Mouse (Mus musculus): ENCODE data around the gene G530012D18Rik. TPM values are rescaled to one million over a fixed set of nuclear protein-coding genes. Genes with fewer than 3 reads are reported as not detected.
"Not testable (repeated sequence)": the region's sequence is repeated elsewhere in the genome, so short reads cannot be mapped to it uniquely, and the experiment has no call there.

The G530012D18Rik gene
- not detected in 2 replicates for polyA plus RNA-seq (2016; fragmentation: Nextera tagmentation; extraction: Ambion mirVana)

GRCm38 (mm10) chr1:85575376-85575775, at the start of gene G530012D18Rik:
TSS of gene G530012D18Rik (plus strand) at chr1:85575676.
- H3K36me3 ChIP-seq; H3K4me1 ChIP-seq; H3K9me3 ChIP-seq (replicated peaks); H3K4me3 ChIP-seq; H3K27ac ChIP-seq; DNase-seq (ENCODE audit: low spot score); H3K27me3 ChIP-seq (ENCODE audit: low read depth, poor library complexity, severe bottlenecking): not testable (repeated sequence)
- WGBS, result 68% methylated on average over 2 of the region's 3 CpGs

GRCm38 (mm10) chr1:85526401-85526800, 49.1 kb upstream of the G530012D18Rik start:
- not testable (repeated sequence) for H3K36me3 ChIP-seq; H3K9me3 ChIP-seq (replicated peaks); H3K27me3 ChIP-seq (ENCODE audit: low read depth, poor library complexity, severe bottlenecking); H3K4me3 ChIP-seq; H3K4me1 ChIP-seq; DNase-seq (ENCODE audit: low spot score); H3K27ac ChIP-seq
- WGBS, result 77% methylated on average over 3 of the region's 3 CpGs

DNA sequence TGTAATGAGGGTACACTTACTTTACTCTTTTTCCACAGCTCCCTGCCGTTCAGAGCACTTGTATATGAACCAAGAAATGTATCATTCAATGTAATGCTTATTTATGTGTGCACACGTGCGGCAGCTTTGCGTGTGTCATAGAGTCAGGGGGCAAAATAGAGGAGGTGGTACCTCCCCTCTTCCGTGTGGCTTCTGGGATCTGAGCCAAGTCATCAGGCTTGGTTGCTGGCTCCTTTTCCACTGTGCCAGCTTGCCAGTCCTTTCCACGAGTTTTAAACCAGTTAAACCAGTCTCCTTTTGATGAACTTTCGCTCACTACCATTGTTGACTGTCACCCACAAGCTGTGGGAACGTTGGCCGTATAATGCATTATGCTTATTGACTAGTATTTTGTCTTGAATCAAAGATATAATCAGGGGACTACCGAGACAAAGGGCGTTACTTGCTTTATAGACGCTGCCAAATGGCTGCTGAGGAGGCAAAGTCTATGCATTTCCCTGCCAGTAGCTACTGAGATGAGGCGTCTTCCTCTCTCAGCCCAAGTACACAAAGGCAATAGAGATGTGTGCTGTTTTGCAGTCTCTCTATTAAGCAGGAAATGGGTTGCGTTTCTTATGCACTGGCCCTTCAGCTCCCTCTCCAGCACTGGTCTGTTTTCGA, 46.9 kb upstream of the G530012D18Rik start:
- not testable (repeated sequence) for H3K4me3 ChIP-seq; H3K27ac ChIP-seq; DNase-seq (ENCODE audit: low spot score); H3K27me3 ChIP-seq (ENCODE audit: low read depth, poor library complexity, severe bottlenecking); H3K4me1 ChIP-seq; H3K9me3 ChIP-seq (replicated peaks); H3K36me3 ChIP-seq
- WGBS, result 80% methylated on average over 14 of the region's 15 CpGs

DNA sequence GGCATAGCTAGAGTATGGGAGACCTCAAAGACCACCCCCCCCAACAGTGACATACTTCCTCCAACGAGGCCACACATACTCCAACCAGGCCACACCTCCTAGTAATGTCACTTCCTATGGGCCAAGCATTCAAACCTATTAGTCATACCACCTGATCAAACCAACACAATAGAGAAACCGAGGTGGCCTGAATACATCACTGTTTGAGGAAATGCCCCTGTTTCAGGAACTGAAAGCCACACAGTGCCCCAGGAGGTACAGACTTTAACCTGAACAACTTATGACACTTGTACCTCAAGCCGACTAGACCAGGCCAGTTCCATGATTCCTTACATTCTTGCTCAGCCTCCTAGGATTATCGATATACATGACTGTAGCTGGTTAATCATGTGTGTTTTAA, 31.7 kb upstream of the G530012D18Rik start:
- H3K4me3 ChIP-seq; H3K4me1 ChIP-seq; H3K9me3 ChIP-seq (replicated peaks); DNase-seq (ENCODE audit: low spot score); H3K27ac ChIP-seq; H3K27me3 ChIP-seq (ENCODE audit: low read depth, poor library complexity, severe bottlenecking); H3K36me3 ChIP-seq: not testable (repeated sequence)
- WGBS, result 85% methylated on average over 4 of the region's 4 CpGs

DNA sequence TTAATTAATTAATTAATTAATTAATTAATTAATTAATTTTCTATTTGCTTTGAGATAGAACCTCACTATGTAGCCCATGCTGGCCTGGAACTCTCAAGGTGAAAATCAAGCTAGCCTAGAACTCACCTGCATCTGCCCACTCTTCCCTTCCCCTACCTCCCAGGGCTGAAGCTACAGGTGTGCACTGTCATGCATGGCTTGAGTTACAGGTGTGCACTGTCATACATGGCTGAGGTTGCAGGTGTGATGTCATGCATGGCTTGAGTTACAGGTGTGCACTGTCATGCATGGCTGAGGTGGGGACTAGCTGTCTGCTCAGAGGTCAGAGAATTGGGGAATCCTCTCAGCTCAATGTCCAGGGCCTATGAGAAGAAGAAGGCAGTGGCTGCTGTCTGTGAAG, 29.0 kb upstream of the G530012D18Rik start:
- not testable (repeated sequence) for H3K4me1 ChIP-seq; DNase-seq (ENCODE audit: low spot score)

GRCm38 (mm10) chr1:85555261-85555660, 20.2 kb upstream of the G530012D18Rik start:
- not testable (repeated sequence) for H3K36me3 ChIP-seq
- 88% methylated on average over 4 of the region's 4 CpGs for WGBS

More for the DNA sequence above, 29.0 kb upstream of the G530012D18Rik start:
- not testable (repeated sequence) for H3K36me3 ChIP-seq; H3K4me3 ChIP-seq; H3K9me3 ChIP-seq (replicated peaks); H3K27me3 ChIP-seq (ENCODE audit: low read depth, poor library complexity, severe bottlenecking); H3K27ac ChIP-seq

DNA sequence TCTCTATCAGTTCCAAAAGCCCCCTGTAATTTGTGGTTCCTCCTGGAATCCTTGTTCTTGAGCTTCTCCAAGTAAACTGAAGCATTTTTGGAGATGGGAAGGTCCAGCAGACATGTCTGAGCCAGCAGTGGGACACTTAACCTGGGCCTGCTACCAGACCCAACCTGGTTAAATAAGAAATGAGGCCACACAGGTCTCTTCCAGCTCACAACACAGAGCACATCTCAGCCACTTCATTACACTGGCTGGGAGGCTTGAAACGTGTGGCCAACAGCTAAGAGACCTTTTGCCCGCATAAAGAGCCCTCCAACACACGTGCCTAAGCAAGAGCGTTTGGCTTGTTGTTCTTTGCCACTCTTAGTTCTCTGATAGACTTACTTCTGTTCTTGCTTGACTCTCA, 1.9 kb upstream of the G530012D18Rik start:
- H3K27ac ChIP-seq; DNase-seq (ENCODE audit: low spot score); H3K9me3 ChIP-seq (replicated peaks); H3K36me3 ChIP-seq; H3K4me1 ChIP-seq; H3K4me3 ChIP-seq; H3K27me3 ChIP-seq (ENCODE audit: low read depth, poor library complexity, severe bottlenecking): not testable (repeated sequence)
- WGBS, result 75% methylated on average over 4 of the region's 4 CpGs

More at GRCm38 (mm10) chr1:85555261-85555660, 20.2 kb upstream of the G530012D18Rik start:
- not testable (repeated sequence) for H3K4me3 ChIP-seq; H3K4me1 ChIP-seq; H3K9me3 ChIP-seq (replicated peaks); H3K27me3 ChIP-seq (ENCODE audit: low read depth, poor library complexity, severe bottlenecking); DNase-seq (ENCODE audit: low spot score); H3K27ac ChIP-seq

- H3K36me3 ChIP-seq; H3K4me3 ChIP-seq; DNase-seq (ENCODE audit: low spot score); H3K4me1 ChIP-seq; H3K9me3 ChIP-seq (replicated peaks); H3K27ac ChIP-seq; H3K27me3 ChIP-seq (ENCODE audit: low read depth, poor library complexity, severe bottlenecking): not testable (repeated sequence)
- 75% methylated on average over 3 of the region's 3 CpGs for WGBS
Observed at GRCm38 (mm10) chr1:85578372-85579010, 3.0 kb downstream of the G530012D18Rik start.

GRCm38 (mm10) chr1:85579199-85580147, 4.0 kb downstream of the G530012D18Rik start:
- not testable (repeated sequence) for H3K27ac ChIP-seq; H3K27me3 ChIP-seq (ENCODE audit: low read depth, poor library complexity, severe bottlenecking); H3K4me1 ChIP-seq; H3K4me3 ChIP-seq; H3K36me3 ChIP-seq; DNase-seq (ENCODE audit: low spot score); H3K9me3 ChIP-seq (replicated peaks)
- WGBS, result 78% methylated on average over 6 of the region's 7 CpGs

DNA sequence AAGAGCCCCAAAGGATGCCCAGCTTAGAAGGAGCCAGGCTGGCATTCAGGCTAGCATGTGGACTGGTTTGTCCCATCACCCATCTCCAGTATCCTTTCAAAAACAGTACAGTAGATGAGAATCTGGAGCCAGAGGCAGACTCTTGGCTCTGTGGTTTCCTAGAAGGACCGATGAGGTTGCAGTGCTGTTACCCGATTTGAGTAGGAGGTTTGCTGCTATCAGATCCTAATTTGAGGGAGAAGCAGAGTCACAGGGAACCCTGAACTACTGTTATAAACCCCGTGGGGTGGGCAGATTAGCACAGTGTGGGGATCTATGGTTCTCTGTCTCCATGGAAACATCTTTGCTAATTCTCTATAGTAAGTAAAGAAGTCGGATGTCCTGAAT, 4.7 kb downstream of the G530012D18Rik start:
- not testable (repeated sequence) for H3K9me3 ChIP-seq (replicated peaks); H3K36me3 ChIP-seq; H3K4me3 ChIP-seq; H3K27ac ChIP-seq; H3K27me3 ChIP-seq (ENCODE audit: low read depth, poor library complexity, severe bottlenecking); DNase-seq (ENCODE audit: low spot score); H3K4me1 ChIP-seq
- WGBS, result 83% methylated on average over 3 of the region's 4 CpGs

GRCm38 (mm10) chr1:85580578-85580977, 5.1 kb downstream of the G530012D18Rik start:
- H3K36me3 ChIP-seq; H3K4me3 ChIP-seq; H3K9me3 ChIP-seq (replicated peaks); H3K27ac ChIP-seq; DNase-seq (ENCODE audit: low spot score); H3K4me1 ChIP-seq; H3K27me3 ChIP-seq (ENCODE audit: low read depth, poor library complexity, severe bottlenecking): not testable (repeated sequence)
- WGBS, result 61% methylated on average over 3 of the region's 3 CpGs

DNA sequence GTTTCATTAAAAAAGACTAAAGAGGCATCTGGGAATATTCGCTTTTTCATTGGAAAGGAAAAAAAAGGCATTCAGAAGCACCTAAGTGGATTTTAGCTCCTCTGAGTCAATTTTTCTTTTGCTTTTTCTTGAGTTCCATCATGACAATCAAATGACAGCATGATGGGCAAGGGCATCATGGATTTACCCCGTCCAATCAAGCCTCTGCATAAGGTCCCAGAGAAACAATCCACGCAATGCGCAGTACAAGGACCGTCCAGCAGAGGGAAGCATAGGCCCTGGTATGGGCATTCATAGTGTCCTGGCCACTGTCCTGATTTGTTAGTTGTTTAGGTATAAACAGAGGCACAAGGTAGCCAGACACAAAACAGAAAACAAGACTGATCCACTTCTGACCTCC, 6.0 kb downstream of the G530012D18Rik start:
- 28% methylated on average over 5 of the region's 5 CpGs for WGBS
- not testable (repeated sequence) for H3K27ac ChIP-seq; H3K9me3 ChIP-seq (replicated peaks); H3K27me3 ChIP-seq (ENCODE audit: low read depth, poor library complexity, severe bottlenecking); H3K4me1 ChIP-seq; DNase-seq (ENCODE audit: low spot score); H3K4me3 ChIP-seq; H3K36me3 ChIP-seq

DNA sequence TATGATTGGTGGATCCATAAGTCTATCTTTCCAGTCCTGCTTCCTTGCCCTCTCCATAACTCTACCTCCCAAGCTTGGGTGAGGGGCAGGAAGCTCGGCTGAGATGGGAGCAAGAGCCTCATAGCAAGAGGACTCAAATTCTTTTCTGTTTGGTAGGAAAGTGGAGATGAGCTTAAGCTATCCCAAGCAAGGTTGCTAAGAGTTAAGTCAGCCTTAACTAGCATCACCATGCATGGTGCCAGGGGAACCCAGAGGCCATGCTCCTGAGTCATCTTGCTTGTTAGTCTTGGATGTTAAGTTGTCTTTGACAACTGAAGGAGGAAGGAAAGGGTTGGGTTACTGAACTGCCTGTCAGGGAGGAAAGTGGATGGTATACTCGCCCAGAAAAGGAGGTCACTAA, 13.2 kb downstream of the G530012D18Rik start:
- not testable (repeated sequence) for H3K27ac ChIP-seq; H3K4me3 ChIP-seq; DNase-seq (ENCODE audit: low spot score); H3K27me3 ChIP-seq (ENCODE audit: low read depth, poor library complexity, severe bottlenecking); H3K36me3 ChIP-seq; H3K9me3 ChIP-seq (replicated peaks); H3K4me1 ChIP-seq
- 89% methylated on average over 1 of the region's 2 CpGs for WGBS

Measured in limb, embryonic 10.5 days (tissue).